Mouse (Mus musculus): ENCODE results near the gene Slc41a2.

DNA sequence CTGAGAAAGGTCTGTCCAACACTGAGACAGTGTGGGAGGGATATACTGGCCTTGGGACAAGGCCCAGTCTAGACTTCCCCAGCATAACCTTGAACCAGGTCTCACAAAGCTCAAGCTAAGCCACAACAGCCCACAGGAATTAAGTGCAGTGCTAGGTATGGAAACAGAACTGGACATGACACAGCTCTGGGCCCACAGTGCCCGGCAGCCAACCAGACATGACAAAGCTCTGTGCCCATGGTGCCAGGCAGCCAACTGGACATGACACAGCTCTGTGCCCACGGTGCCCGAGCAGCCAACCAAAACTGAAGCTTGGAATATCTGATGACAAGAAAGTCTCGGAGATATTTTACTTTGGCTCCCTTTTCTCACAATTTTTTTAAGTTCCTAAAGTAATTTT is 52.8 kb downstream of the Slc41a2 start:
- TF ChIP-seq CTCF (IDR thresholded peaks at IDR 0.05; ENCODE audit: low read depth): no peak
- TF ChIP-seq EP300 (IDR thresholded peaks at IDR 0.05; ENCODE audit: low read depth): no peak
